Mouse (Mus musculus) activated CD4-positive, CD25-positive, alpha-beta regulatory T cell, adult 9 weeks (primary cell): Measurements from ENCODE around the gene Hdx. TPM values are rescaled to one million over a fixed set of nuclear protein-coding genes. Genes with fewer than 3 reads are reported as not detected.

Experiments
- polyA plus RNA-seq: library from polyadenylated mRNA; unstranded; fragments of 100-300 nt; shearing (Covaris generic); gene quantifications from one replicate; pipeline ENCODE4 v1.2.1, GENCODE M21; 2017

Gene Hdx
- polyA plus RNA-seq: not detected

GRCm38 (mm10) chrX:111696356-111697282 is at the start of gene Hdx:
Gene Hdx, minus strand, starts transcription at chrX:111697079.

GRCm38 (mm10) chrX:111537859-111538258 is 159.0 kb downstream of the Hdx start, which contains the start of gene Rps6ka6:
Gene Rps6ka6, minus strand, starts transcription at chrX:111537959.

Other genes starting within 250 kb of the Hdx start
- not detected for gene Rps6ka6, start 159.1 kb downstream of the Hdx start, polyA plus RNA-seq
- gene Gm45194, start 194.3 kb upstream of the Hdx start, polyA plus RNA-seq: not detected